Mouse (Mus musculus): ENCODE measurements around the gene Gm9048. TPM values are rescaled to one million over a fixed set of nuclear protein-coding genes. Genes with fewer than 3 reads are reported as not detected.
"Not testable (repeated sequence)": the region's sequence is repeated elsewhere in the genome, so short reads cannot be mapped to it uniquely, and the experiment has no call there.

Gm9048 gene
- polyA plus RNA-seq, 1 experiment, result not detected

GRCm38 (mm10) chr10:118319024-118319423, 29.5 kb downstream of the Gm9048 start:
- TF ChIP-seq CTCF (conservative IDR thresholded peaks at IDR 0.05; ENCODE audit: insufficient read depth, insufficient read length, low read depth, low read length) (no peak), POLR2A (IDR thresholded peaks at IDR 0.05; ENCODE audit: low read depth, low read length) (no peak)
- H3K27ac ChIP-seq (ENCODE audit: insufficient read depth, low read depth, low read length), result no peak overlapping the region

GRCm38 (mm10) chr10:118302133-118302532, 46.3 kb downstream of the Gm9048 start:
- H3K4me1 ChIP-seq (ENCODE audit: control insufficient read depth, insufficient read depth, low read length); H3K27me3 ChIP-seq (replicated peaks; ENCODE audit: control insufficient read depth, insufficient read depth, low read length); H3K36me3 ChIP-seq (ENCODE audit: control insufficient read depth, insufficient read depth, low read length); DNase-seq; H3K4me3 ChIP-seq (ENCODE audit: insufficient read depth, low read depth, low read length); H3K27ac ChIP-seq (ENCODE audit: insufficient read depth, low read depth, low read length): not testable (repeated sequence)
- WGBS, result 44% methylated on average over 2 of the region's 2 CpGs

More at GRCm38 (mm10) chr10:118319024-118319423, 29.5 kb downstream of the Gm9048 start:
- no peak overlapping the region for H3K4me3 ChIP-seq (ENCODE audit: insufficient read depth, low read depth, low read length)
- no peaks in the 10 kb centered on the region for H3K36me3 ChIP-seq (ENCODE audit: control insufficient read depth, insufficient read depth, low read length)
- H3K4me1 ChIP-seq (ENCODE audit: control insufficient read depth, insufficient read depth, low read length), result no peaks in the 10 kb centered on the region
- no peak for DNase-seq
- 58% methylated on average over 8 of the region's 8 CpGs for WGBS
- no peaks in the 10 kb centered on the region for H3K27me3 ChIP-seq (replicated peaks; ENCODE audit: control insufficient read depth, insufficient read depth, low read length)

Other genes starting within 250 kb of the Gm9048 start
- gene Mdm1, start 206.9 kb downstream of the Gm9048 start, polyA plus RNA-seq (2012; rRNA removed), result 3.3 TPM in 2 replicates
- gene Il22, start 143.7 kb downstream of the Gm9048 start, polyA plus RNA-seq (2012; rRNA removed), result not detected in 2 replicates
- not detected in 2 replicates for gene Gm32717, start 107.9 kb downstream of the Gm9048 start, polyA plus RNA-seq (2012; rRNA removed)
- not detected in 2 replicates for gene Gm32802, start 90.0 kb downstream of the Gm9048 start, polyA plus RNA-seq (2012; rRNA removed)
- not detected in 2 replicates for gene Iltifb, start 53.6 kb downstream of the Gm9048 start, polyA plus RNA-seq (2012; rRNA removed)
- gene Gm9040, start 21.7 kb downstream of the Gm9048 start, polyA plus RNA-seq (2012; rRNA removed), result not detected in 2 replicates
- gene Gm9044, start 16.3 kb downstream of the Gm9048 start, polyA plus RNA-seq (2012; rRNA removed), result not detected in 2 replicates
- not detected in 2 replicates for gene Gm9045, start 10.8 kb downstream of the Gm9048 start, polyA plus RNA-seq (2012; rRNA removed)
- not detected in 2 replicates for gene Gm9046, start 5.4 kb downstream of the Gm9048 start, polyA plus RNA-seq (2012; rRNA removed)
- not detected in 2 replicates for gene Gm9049, start 5.4 kb upstream of the Gm9048 start, polyA plus RNA-seq (2012; rRNA removed)
- not detected in 2 replicates for gene Ifng, start 92.4 kb upstream of the Gm9048 start, polyA plus RNA-seq (2012; rRNA removed)